Mouse (Mus musculus) kidney, postnatal 14 days (tissue): Measurements from ENCODE around the gene Gck.
"Not testable (repeated sequence)": the region's sequence is repeated elsewhere in the genome, so short reads cannot be mapped to it uniquely, and the experiment has no call there.

Experiments
- DNase-seq: peaks from one replicate; pipeline ENCODE4 v3.0.0; 2022; ENCODE audit warnings: mixed read lengths

The Gck gene

GRCm38 (mm10) chr11:5954435-5954834 lies 4.6 kb upstream of the Gck start:
- no peak for DNase-seq

DNA sequence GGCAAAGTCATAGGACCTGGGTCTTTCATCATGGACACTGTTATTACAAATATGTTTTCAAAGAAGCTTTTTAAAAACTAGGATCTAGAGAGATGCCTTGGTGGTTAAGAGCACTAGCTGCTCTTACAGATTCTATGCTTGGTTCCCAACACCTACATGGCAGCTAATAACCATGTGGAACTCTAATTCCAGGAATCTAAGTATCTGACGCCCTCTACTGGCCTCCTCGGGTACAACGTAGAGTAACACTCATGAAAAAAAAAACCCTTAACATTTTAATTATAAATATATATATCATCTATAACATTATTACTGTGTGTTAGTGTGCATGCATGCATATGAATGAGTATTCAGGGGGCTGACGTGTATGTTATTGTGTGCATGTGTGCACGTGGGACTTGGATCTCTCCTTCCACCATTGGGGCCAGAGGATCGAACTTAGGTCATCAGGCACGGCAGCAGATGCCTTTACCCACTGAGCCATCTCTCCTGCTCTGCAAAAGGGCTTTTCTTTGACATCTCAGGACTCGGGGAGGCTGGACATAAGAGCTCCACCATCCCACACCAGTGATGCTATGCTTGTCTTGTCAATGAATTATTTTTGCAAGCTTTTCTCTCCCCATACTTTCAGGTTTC lies 3.4 kb upstream of the Gck start:
- peak; percentile 27 for DNase-seq

DNA sequence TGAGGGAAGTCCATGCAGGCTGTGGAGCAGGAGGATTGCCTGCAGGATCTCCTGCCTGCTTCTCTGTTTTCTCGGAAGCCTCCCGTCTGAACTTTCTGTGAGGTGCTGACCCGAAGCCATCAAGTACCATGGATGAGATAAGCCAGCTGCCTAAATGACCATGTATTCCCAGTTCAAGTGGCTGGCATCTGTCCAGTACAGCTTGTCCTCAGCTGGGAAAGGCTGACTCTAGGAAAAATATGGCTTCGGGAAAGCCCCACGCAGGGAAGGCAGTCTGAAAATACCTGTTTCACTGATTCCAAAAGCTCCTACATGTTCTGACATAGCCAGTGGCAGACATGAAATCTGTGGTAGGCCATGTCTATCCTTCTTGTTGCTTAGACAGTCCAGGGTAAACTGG lies 2.6 kb upstream of the Gck start:
- DNase-seq, result peak; percentile 82

GRCm38 (mm10) chr11:5948546-5949250 lies 1.2 kb downstream of the Gck start:
- DNase-seq, result no peak

GRCm38 (mm10) chr11:5947796-5948195 lies 2.1 kb downstream of the Gck start:
- DNase-seq, result no peak

- DNase-seq, result no peak
Measured at GRCm38 (mm10) chr11:5945096-5945495, 4.8 kb downstream of the Gck start.

DNA sequence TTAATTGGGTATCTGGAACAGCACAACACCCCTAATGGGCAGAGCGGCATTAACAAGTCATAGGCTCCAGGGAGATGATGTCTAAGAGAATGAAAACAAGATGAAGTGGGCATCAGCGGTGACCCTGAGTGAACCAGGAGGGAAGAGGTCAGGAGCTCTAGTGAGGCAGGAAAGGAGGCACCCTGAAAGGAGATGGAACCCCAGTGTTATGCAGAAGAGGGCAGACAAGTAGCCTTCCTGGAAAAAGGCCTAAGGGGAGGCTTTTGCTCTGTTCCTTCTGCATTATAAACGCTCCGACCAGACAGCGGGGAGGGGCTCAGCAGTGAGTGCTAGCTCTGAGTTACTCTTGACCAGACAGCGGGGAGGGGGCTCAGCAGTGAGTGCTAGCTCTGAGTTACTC lies 6.9 kb downstream of the Gck start:
- no peak for DNase-seq

DNA sequence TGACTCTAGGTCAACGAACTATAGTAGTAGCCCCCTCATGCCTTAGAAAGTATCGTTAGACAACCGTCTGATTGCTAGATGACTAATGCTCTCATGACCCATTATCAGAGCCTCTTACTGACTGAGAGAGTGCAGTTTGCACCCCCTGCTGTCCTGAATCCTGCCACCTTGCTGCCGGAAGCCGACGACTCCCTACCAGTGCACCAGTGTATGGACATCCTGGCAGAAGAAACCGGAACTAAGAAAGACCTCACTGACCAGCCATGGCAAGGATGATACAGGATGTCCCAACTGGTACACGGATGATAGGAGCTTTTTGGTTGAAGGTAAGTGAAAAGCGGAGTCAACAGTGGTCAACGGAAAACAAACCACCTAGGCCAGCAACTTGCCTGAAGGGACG lies 15.3 kb downstream of the Gck start:
- not testable (repeated sequence) for DNase-seq

DNA sequence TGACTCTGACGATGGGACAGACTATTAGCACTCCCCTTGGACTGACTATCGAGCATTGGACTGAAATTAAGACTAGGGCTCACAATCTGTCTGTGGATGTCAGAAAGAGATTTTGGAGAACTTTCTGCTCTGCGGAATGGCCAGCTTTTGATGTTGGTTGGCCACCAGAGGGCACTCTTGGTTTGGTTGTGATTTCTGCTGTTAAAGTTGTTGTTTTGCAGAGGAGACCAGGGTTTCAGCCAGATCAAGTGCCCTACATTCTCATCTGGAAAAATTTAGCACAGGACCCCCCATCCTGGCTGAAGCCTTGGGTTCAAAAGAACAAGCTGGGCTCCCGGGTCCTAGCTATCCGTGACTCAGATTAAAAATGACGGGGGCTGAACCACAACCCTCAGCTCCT lies 17.9 kb downstream of the Gck start:
- DNase-seq, result not testable (repeated sequence)

GRCm38 (mm10) chr11:5930578-5930977 lies 19.3 kb downstream of the Gck start:
- DNase-seq, result no peak

- no peak for DNase-seq
Measured at GRCm38 (mm10) chr11:5926696-5927220, 23.1 kb downstream of the Gck start.

GRCm38 (mm10) chr11:5924699-5925098 lies 25.2 kb downstream of the Gck start:
- DNase-seq, result no peak

GRCm38 (mm10) chr11:5920323-5920960 lies 29.4 kb downstream of the Gck start:
- no peak for DNase-seq

DNA sequence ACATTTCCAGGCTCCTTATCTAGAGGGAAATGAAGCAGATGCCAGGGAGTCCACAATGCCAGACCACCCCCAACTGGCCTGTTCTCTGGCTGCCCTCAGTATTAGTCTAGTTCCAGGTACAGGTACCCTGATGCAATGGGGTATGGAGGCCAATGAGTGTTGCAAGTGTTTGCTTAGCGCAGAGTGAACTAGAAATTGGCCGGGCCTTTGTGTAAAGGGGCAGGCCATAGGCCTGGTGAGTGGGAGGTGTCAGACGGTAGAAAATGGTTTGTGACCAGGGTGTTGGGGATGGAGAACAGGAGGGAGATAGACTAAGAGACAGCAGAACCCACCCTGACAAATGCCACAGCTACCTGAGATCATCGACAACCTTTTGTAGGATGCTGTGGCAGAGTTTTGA lies 30.3 kb downstream of the Gck start:
- no peak for DNase-seq

DNA sequence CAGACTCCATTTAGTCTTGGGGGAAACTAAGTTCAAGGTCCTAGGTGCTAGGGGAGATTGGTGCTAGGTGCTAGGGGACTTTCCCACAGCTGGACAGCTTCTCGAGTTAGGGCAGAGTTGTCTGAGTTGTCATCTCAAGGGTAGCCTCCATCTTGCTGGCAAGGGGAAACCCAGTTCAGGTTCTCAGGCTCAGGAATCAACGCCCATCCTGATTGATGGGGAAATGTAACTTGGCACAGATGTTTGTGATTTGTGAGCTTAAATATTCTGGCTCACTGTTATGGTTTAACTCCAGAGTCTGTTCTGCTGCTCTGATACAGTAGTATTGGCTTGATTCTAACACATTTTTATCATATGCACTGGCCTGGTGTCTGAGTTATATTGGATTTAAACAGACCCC lies 31.8 kb downstream of the Gck start:
- no peak for DNase-seq

- DNase-seq, result no peak
Measured at GRCm38 (mm10) chr11:5916178-5916548, 33.7 kb downstream of the Gck start.

- DNase-seq, result no peak
Measured at GRCm38 (mm10) chr11:5915429-5916177, 34.3 kb downstream of the Gck start.

- no peak for DNase-seq
Measured at GRCm38 (mm10) chr11:5914940-5915339, 34.9 kb downstream of the Gck start.

DNA sequence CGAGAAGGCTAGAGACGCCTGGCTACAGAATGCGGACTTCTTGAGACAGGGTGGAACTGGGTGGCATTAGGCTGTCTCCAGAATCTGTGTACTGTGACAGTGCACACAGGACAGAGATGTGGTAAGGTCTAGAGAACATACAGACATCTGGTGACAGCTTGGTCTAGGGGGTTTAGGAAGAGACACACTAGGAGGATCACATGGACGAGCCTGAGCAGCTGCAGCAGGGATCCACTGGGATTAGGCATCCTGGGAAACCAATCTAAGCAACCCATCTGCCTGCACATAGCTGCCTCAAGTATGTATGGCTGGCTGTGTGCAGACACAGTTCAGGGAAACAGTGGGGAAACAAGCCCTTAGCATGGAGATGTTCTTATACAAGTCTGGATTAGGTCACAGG lies 35.9 kb downstream of the Gck start:
- DNase-seq, result no peak

- DNase-seq, result no peak
Measured at GRCm38 (mm10) chr11:5913256-5913655, 36.6 kb downstream of the Gck start.

- DNase-seq, result peak; percentile 63
Measured at GRCm38 (mm10) chr11:5912635-5913034, 37.2 kb downstream of the Gck start.

DNA sequence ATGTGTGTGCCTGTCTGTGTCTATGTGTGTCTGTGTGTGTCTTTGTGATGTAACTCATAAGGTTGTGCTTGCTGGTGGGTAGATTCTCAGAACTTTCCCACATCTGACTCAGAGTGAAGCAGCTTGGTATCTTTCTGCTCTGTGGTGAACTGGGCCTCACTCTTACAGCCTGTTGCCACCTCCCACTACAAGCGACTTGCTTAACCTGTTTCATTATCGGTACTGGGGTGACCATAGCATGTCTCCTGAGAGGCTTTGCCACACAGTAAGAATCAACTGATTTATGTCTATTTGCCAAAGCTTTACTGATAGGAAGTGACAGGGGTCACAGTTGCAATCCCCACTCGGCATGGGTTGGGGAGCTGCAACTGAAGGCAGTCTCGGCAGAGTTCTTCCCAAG lies 41.2 kb downstream of the Gck start:
- no peak for DNase-seq

DNA sequence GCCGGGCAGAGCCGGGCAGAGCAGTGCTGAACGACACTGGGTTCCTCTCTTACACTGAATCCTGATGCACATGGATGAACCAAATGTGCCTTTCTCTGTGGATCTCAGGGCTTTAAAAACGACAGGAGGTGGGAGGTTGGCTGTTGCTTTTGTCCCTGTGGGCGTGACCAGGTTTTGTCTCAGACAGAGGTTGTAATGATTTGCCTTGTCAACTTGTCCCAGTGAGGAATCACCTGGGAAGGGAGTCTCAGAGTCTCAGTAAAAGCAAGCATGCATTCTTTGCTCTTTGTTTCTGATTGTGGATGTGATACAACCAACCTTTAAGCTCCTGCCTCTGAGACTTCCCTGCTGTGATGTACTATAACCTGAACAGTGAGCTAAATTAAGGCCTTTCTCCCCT lies 42.8 kb downstream of the Gck start:
- DNase-seq, result no peak
